Mouse (Mus musculus): ENCODE measurements around the gene Lamc1. TPM values are rescaled to one million over a fixed set of nuclear protein-coding genes. Genes with fewer than 3 reads are reported as not detected.
A peak's percentile ranks its signal among the peaks of the same experiment; 100 is the strongest.
"Not testable (repeated sequence)": the region's sequence is repeated elsewhere in the genome, so short reads cannot be mapped to it uniquely, and the experiment has no call there.

Lamc1 gene
- polyA plus RNA-seq, 1 experiment from 2014 or later, result 14.4 TPM

DNA sequence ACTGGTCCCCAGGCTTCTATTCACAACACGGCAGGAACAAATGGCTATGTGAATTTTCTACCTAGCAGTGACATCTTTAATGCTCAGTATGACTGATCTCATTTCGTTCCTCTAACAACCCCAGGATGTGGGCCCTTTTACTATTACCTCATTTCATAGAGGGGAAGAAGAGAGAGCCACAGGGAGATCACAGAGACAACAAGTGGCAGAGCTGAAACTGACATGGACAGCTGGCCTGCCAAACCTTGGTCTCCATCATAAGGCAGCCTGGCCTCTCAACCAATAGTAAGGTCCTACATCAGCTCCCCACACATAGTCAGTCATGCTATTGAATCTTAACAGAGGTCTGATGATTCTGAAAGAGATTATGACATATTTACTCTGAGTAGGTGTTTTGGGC, 12.4 kb upstream of the Lamc1 start:
- Histone ChIP-seq H3K27me3 (replicated peaks; ENCODE audit: control insufficient read depth, insufficient read depth, low read length) (no peaks in the 10 kb centered on the region), H3K36me3 (ENCODE audit: control insufficient read depth, insufficient read depth) (no peaks in the 10 kb centered on the region), H3K4me1 (replicated peaks; ENCODE audit: control insufficient read depth, insufficient read depth, low read length) (no peaks in the 10 kb centered on the region), H3K4me2 (ENCODE audit: low read length) (no peak overlapping the region), H3K4me3 (replicated peaks; ENCODE audit: low read length) (no peak overlapping the region), H3K9me3 (ENCODE audit: control insufficient read depth, low read length) (no peaks in the 10 kb centered on the region), H3K27ac (ENCODE audit: low read length) (no peak overlapping the region), H3K9ac (replicated peaks; ENCODE audit: low read depth, low read length) (no peak overlapping the region)
- ATAC-seq, result no peak
- 86% methylated on average over 2 of the region's 2 CpGs for WGBS

DNA sequence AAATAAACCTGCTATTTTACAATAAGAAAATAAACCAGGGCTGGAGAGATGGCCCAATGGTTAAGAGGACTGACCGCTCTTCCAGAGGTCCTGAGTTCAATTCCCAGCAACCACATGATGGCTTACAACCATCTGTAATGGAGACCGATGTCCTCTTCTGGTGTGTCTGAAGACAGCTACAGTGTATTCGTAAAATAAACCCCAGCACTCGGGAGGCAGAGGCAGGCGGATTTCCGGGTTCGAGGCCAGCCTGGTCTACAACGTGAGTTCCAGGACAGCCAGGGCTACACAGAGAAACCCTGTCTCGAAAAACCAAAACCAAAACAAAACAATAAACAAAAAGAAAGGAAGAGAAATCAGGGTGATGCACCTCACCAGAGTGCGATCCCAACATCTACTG, 2.9 kb upstream of the Lamc1 start:
- not testable (repeated sequence) for H3K4me2 ChIP-seq (ENCODE audit: low read length); ATAC-seq
- 95% methylated on average over 10 of the region's 10 CpGs for WGBS

DNA sequence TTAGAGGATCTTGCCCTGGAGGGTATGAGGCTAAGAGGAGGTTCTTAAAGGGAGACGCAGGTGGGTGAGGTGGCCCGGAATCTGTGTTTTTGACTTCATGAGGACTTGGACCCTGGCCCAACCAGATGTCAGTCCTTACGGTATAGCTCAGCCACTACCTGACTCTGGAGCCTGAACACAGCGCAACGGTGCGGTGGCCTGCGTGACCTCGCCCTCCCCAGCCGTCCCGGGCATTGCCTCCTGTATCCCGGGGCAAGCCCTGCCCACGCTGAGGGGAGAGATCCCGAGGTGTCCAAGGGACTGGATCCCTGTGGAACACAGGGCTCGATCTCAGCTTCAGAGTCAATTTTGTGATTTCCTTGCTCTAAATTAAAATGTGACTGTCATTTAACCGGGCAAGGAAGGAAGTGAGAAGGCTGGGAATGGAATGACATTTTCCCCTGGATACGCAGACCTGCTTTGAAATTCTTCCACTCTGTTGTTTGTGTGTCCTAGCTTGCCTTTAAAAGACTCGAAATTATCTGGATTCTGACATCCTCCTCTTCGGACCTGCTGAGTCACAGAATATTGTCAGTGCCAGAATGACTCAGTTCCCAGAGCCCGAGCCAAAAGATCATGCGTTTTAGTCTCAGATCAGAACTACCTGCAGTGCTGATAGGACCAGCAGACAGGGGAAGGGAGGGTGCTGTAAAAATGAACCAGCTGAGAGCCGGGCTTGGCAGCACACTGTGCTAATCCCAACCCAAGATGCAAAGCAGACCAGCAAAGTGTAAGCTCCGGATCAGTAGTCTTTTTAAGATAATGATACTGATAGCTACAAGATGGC, 923 bp upstream of the Lamc1 start:
- Histone ChIP-seq H3K36me3 (ENCODE audit: control insufficient read depth, insufficient read depth) (no peaks in the 10 kb centered on the region), H3K9ac (replicated peaks; ENCODE audit: low read depth, low read length) (peak overlapping the region; percentile 91), H3K27ac (ENCODE audit: low read length) (peak overlapping the region; percentile 84), H3K4me3 (replicated peaks; ENCODE audit: low read length) (peak overlapping the region; percentile 89), H3K9me3 (ENCODE audit: control insufficient read depth, low read length) (no peaks in the 10 kb centered on the region), H3K4me1 (replicated peaks; ENCODE audit: control insufficient read depth, insufficient read depth, low read length) (peaks cover 26% of the 10 kb centered on the region), H3K4me2 (ENCODE audit: low read length) (peak overlapping the region; percentile 98), H3K27me3 (replicated peaks; ENCODE audit: control insufficient read depth, insufficient read depth, low read length) (no peaks in the 10 kb centered on the region)
- no peak; the same call in 1 of the 2 replicates for ATAC-seq
- 5% methylated on average over 22 of the region's 22 CpGs for WGBS

More for the DNA sequence above, 2.9 kb upstream of the Lamc1 start:
- not testable (repeated sequence) for H3K36me3 ChIP-seq (ENCODE audit: control insufficient read depth, insufficient read depth); H3K4me3 ChIP-seq (replicated peaks; ENCODE audit: low read length); H3K9ac ChIP-seq (replicated peaks; ENCODE audit: low read depth, low read length); H3K27me3 ChIP-seq (replicated peaks; ENCODE audit: control insufficient read depth, insufficient read depth, low read length); H3K27ac ChIP-seq (ENCODE audit: low read length); H3K9me3 ChIP-seq (ENCODE audit: control insufficient read depth, low read length)
- peaks cover 17% of the 10 kb centered on the region for H3K4me1 ChIP-seq (replicated peaks; ENCODE audit: control insufficient read depth, insufficient read depth, low read length)

DNA sequence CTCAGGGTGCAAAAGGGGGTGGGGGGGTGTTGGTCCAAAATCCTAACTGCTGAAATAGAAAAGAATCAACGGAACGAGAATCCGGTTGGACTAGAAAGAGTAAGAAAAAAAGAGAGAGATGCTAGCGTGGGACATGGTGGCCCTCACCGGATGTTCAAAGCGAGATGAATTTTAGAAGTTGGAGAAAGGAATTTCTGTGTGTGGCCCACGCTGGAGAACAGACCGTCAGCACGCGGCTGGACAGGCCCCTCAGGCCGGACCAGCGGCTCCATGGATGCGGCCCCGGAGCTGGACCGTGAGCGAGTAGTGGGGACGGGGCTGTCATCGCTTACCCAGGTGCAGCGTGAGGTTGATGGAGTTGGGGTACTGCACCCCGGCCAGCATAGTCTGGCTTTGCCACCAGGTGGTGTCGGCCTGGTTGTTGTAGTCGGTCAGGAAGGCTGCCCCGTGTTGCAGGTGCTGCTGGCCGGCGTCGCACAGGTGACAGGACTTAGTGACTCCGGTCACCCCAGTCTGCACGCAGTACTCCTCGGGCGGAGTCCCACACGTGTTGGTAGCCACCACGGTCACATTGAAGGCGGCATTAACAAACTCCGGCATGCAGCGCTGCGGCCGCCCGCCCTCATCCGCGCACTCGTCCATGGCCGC, 666 bp downstream of the Lamc1 start:
- peak overlapping the region; percentile 89 for H3K4me3 ChIP-seq (replicated peaks; ENCODE audit: low read length)
- H3K27me3 ChIP-seq (replicated peaks; ENCODE audit: control insufficient read depth, insufficient read depth, low read length), result no peaks in the 10 kb centered on the region
- peak overlapping the region; percentile 98 for H3K4me2 ChIP-seq (ENCODE audit: low read length)
- no peaks in the 10 kb centered on the region for H3K36me3 ChIP-seq (ENCODE audit: control insufficient read depth, insufficient read depth)
- peak overlapping the region; percentile 84 for H3K27ac ChIP-seq (ENCODE audit: low read length)
- ATAC-seq, result no peak; the same call in 1 of the 2 replicates
- H3K4me1 ChIP-seq (replicated peaks; ENCODE audit: control insufficient read depth, insufficient read depth, low read length), result peaks cover 26% of the 10 kb centered on the region
- H3K9ac ChIP-seq (replicated peaks; ENCODE audit: low read depth, low read length), result peak overlapping the region; percentile 91
- WGBS, result under 1% methylated on average over 41 of the region's 42 CpGs
- no peaks in the 10 kb centered on the region for H3K9me3 ChIP-seq (ENCODE audit: control insufficient read depth, low read length)

- Histone ChIP-seq H3K9ac (replicated peaks; ENCODE audit: low read depth, low read length) (peak overlapping the region; percentile 38; the same call in 1 of the 2 replicates), H3K27ac (ENCODE audit: low read length) (no peak overlapping the region), H3K4me3 (replicated peaks; ENCODE audit: low read length) (peak overlapping the region; percentile 89), H3K27me3 (replicated peaks; ENCODE audit: control insufficient read depth, insufficient read depth, low read length) (no peaks in the 10 kb centered on the region), H3K36me3 (ENCODE audit: control insufficient read depth, insufficient read depth) (no peaks in the 10 kb centered on the region), H3K4me2 (ENCODE audit: low read length) (peak overlapping the region; percentile 98), H3K9me3 (ENCODE audit: control insufficient read depth, low read length) (no peaks in the 10 kb centered on the region), H3K4me1 (replicated peaks; ENCODE audit: control insufficient read depth, insufficient read depth, low read length) (peaks cover 26% of the 10 kb centered on the region)
- no peak for ATAC-seq
- under 1% methylated on average over 4 of the region's 4 CpGs for WGBS
These were observed 1.4 kb downstream of the Lamc1 start for GRCm38 (mm10) chr1:153331206-153331605.

DNA sequence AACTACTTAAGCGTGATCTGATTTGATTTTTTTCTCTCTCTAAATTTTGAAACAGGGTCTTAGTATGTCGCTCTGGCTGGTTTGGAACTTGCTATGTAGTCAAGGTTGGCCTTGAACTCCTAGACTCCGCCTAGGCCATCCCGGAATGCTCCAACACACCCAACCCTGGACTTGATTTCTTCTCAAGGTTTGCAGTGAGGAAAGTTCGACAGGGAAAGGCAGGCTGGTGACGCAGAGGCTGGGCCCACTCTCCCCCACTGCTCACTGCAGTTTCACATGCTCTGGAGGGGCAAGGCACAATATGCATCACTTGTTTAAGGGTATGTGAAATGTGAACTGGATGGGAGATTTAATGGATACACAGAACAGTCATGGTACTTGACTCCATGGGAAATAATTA, 3.3 kb downstream of the Lamc1 start:
- no peak for ATAC-seq
- no peak overlapping the region for H3K4me2 ChIP-seq (ENCODE audit: low read length)

DNA sequence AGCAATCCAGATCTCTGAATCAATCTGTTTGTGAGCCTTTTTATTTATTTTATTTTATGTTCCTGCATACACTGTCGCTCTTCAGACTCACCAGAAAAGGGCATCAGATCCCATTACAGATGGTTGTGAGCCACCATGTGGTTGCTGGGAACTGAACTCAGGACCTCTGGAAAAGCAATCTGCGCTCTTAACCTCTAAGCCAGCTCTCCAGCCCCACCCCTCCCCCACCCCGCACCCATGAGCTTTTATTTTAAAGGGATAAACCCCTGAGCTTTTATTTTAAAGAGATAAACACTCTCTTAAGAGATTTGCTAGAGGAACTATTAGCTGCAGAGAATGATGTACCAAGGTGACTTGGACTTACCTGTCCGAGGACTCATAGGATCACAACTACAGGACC, 5.5 kb downstream of the Lamc1 start:
- no peak for ATAC-seq
- WGBS, result 84% methylated on average over 4 of the region's 4 CpGs
- Histone ChIP-seq H3K9ac (replicated peaks; ENCODE audit: low read depth, low read length) (no peak overlapping the region), H3K4me3 (replicated peaks; ENCODE audit: low read length) (no peak overlapping the region), H3K4me2 (ENCODE audit: low read length) (no peak overlapping the region), H3K27ac (ENCODE audit: low read length) (no peak overlapping the region), H3K9me3 (ENCODE audit: control insufficient read depth, low read length) (no peaks in the 10 kb centered on the region), H3K36me3 (ENCODE audit: control insufficient read depth, insufficient read depth) (no peaks in the 10 kb centered on the region), H3K4me1 (replicated peaks; ENCODE audit: control insufficient read depth, insufficient read depth, low read length) (peaks cover 20% of the 10 kb centered on the region), H3K27me3 (replicated peaks; ENCODE audit: control insufficient read depth, insufficient read depth, low read length) (no peaks in the 10 kb centered on the region)

More for the DNA sequence above, 3.3 kb downstream of the Lamc1 start:
- Histone ChIP-seq H3K4me1 (replicated peaks; ENCODE audit: control insufficient read depth, insufficient read depth, low read length) (peaks cover 26% of the 10 kb centered on the region), H3K9ac (replicated peaks; ENCODE audit: low read depth, low read length) (no peak overlapping the region), H3K4me3 (replicated peaks; ENCODE audit: low read length) (no peak overlapping the region), H3K9me3 (ENCODE audit: control insufficient read depth, low read length) (no peaks in the 10 kb centered on the region), H3K27ac (ENCODE audit: low read length) (no peak overlapping the region), H3K36me3 (ENCODE audit: control insufficient read depth, insufficient read depth) (no peaks in the 10 kb centered on the region), H3K27me3 (replicated peaks; ENCODE audit: control insufficient read depth, insufficient read depth, low read length) (no peaks in the 10 kb centered on the region)
- 95% methylated on average over 6 of the region's 6 CpGs for WGBS

DNA sequence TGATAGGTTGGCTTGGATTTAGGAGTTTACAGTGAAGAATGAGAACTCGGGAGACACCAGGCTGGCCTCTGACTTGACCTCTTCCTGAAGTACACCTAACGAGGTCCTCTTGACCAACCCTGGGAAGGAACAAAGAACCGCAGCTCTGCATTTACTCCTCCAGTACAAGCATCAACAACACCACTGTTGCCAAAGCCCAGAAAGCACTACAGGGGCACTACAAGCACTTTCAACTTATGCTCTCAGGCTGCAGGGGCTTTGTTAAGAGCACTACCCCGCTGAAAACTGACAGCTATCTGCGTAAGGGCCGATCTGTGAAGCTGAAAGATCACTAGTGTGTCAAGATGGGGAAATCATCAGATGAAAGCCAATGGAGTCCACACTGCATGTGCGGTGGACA, 6.4 kb downstream of the Lamc1 start:
- Histone ChIP-seq H3K9ac (replicated peaks; ENCODE audit: low read depth, low read length) (no peak overlapping the region), H3K4me1 (replicated peaks; ENCODE audit: control insufficient read depth, insufficient read depth, low read length) (peaks cover 14% of the 10 kb centered on the region), H3K27me3 (replicated peaks; ENCODE audit: control insufficient read depth, insufficient read depth, low read length) (no peaks in the 10 kb centered on the region), H3K27ac (ENCODE audit: low read length) (no peak overlapping the region), H3K4me3 (replicated peaks; ENCODE audit: low read length) (no peak overlapping the region), H3K4me2 (ENCODE audit: low read length) (no peak overlapping the region), H3K36me3 (ENCODE audit: control insufficient read depth, insufficient read depth) (no peaks in the 10 kb centered on the region), H3K9me3 (ENCODE audit: control insufficient read depth, low read length) (no peaks in the 10 kb centered on the region)
- WGBS, result 67% methylated on average over 7 of the region's 7 CpGs
- ATAC-seq, result no peak

GRCm38 (mm10) chr1:153321404-153321803, 11.2 kb downstream of the Lamc1 start:
- Histone ChIP-seq H3K4me2 (ENCODE audit: low read length) (no peak overlapping the region), H3K9ac (replicated peaks; ENCODE audit: low read depth, low read length) (no peak overlapping the region), H3K27ac (ENCODE audit: low read length) (no peak overlapping the region), H3K4me3 (replicated peaks; ENCODE audit: low read length) (no peak overlapping the region), H3K27me3 (replicated peaks; ENCODE audit: control insufficient read depth, insufficient read depth, low read length) (no peaks in the 10 kb centered on the region), H3K4me1 (replicated peaks; ENCODE audit: control insufficient read depth, insufficient read depth, low read length) (0 out of 2 replicates have a peak, but pooled peaks cover 2% of the 10 kb centered on the region), H3K9me3 (ENCODE audit: control insufficient read depth, low read length) (no peaks in the 10 kb centered on the region), H3K36me3 (ENCODE audit: control insufficient read depth, insufficient read depth) (no peaks in the 10 kb centered on the region)
- no peak for ATAC-seq
- WGBS, result 82% methylated on average over 12 of the region's 12 CpGs
